Mouse (Mus musculus) midbrain, embryonic 11.5 days (tissue): ENCODE measurements at regions not wholly inside any gene's neighbourhood (a gene's known extent, or its start where the extent isn't known, plus 50 kb on each side); places are given as distances from the start of the nearest gene placed in this dataset.

ENCODE experiments used
- ATAC-seq: fragments of 200-750 bp; cut with Nextera tagmentation; 2 replicates; pipeline ENCODE4 v1.8.0; 2017; ENCODE audit warnings: moderate TSS enrichment, moderate library complexity; ENCODE audit not compliant: low FRiP score
- DNase-seq: peaks from one replicate; pipeline ENCODE4 v3.0.0; 2015; ENCODE audit warnings: low spot score; ENCODE audit errors: missing footprints
- H3K27ac ChIP-seq: fragments of 300-500 bp; sonication (generic); 2 replicates; pipeline ENCODE4 v1.5.1; 2014; ENCODE audit warnings: low read depth, low read length
- H3K27me3 ChIP-seq: fragments of 300-500 bp; sonication (generic); 2 replicates; pipeline ENCODE4 v1.6.1; 2014; ENCODE audit warnings: mild to moderate bottlenecking, low read length, moderate library complexity, mixed read lengths; ENCODE audit not compliant: control insufficient read depth, insufficient read depth
- H3K36me3 ChIP-seq: fragments of 300-500 bp; sonication (generic); 2 replicates; pipeline ENCODE4 v1.6.1; 2014; ENCODE audit warnings: mild to moderate bottlenecking, low read length, moderate library complexity, mixed read lengths; ENCODE audit not compliant: control insufficient read depth, insufficient read depth
- H3K4me1 ChIP-seq: fragments of 300-500 bp; sonication (generic); 2 replicates; pipeline ENCODE4 v1.6.1; 2014; ENCODE audit warnings: low read length; ENCODE audit not compliant: control insufficient read depth, insufficient read depth
- H3K4me2 ChIP-seq: fragments of 300-500 bp; sonication (generic); 2 replicates; pipeline ENCODE4 v1.6.1; 2014; ENCODE audit warnings: mild to moderate bottlenecking, moderate library complexity
- H3K4me3 ChIP-seq: fragments of 300-500 bp; sonication (generic); 2 replicates; pipeline ENCODE4 v1.5.1; 2014; ENCODE audit warnings: low read depth, low read length
- H3K9ac ChIP-seq: fragments of 300-500 bp; sonication (generic); 2 replicates; pipeline ENCODE4 v1.6.1; 2014; ENCODE audit warnings: low read length
- H3K9me3 ChIP-seq: fragments of 300-500 bp; sonication (generic); 2 replicates; pipeline ENCODE4 v1.6.1; 2016; ENCODE audit warnings: low read length; ENCODE audit not compliant: control insufficient read depth
- WGBS: fragments of 180-500 bp; shearing (Covaris S2); extraction: QIAGEN DNeasy Blood & Tissue Kit; methylation state at CpG from one replicate; pipeline ENCODE4 v1.1.7; 2014; 5-methylcytosine and 5-hydroxymethylcytosine counted together

DNA sequence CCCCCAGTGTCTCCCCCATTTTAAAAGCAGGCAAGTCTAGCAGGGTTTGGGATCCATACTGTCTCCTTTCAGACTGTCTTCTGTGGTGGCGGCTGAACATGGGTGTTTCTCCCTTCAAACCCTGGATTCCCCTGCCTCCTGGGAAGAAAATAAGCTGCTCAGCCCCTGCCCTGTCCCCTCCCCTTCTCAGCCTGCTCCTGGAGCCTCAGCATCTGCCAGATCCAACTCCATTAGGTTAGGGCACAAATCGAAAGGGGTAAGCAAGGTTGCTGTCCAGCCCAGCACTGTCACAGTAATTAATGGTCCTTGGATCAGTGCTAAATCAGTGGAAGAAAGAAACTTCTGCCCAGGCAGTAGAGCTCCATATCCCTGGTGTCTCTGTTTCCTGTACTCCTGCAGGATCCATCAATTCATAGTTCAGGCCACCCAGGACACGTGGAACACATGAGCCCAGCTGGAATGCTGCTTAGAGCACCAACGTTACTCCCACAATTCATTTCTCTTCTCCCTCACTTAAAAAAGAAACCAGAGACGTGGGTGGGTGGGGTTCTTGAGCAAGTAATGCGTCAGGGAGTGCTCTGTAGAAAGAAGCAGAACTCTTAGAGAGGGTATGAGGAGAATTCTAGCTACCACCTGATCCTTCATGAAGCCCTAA is 93.0 kb upstream of the Adpgk start:
- ATAC-seq (no peak), DNase-seq (no peak)
- no peak overlapping the region for H3K4me3 ChIP-seq
- H3K4me2 ChIP-seq: no peak overlapping the region
- no peaks in the 10 kb centered on the region for H3K27me3 ChIP-seq
- H3K9ac ChIP-seq: no peak overlapping the region
- no peaks in the 10 kb centered on the region for H3K36me3 ChIP-seq
- H3K4me1 ChIP-seq: no peaks in the 10 kb centered on the region
- no peak overlapping the region for H3K27ac ChIP-seq
- 77% methylated on average over 6 of the region's 6 CpGs for WGBS
- no peaks in the 10 kb centered on the region for H3K9me3 ChIP-seq

DNA sequence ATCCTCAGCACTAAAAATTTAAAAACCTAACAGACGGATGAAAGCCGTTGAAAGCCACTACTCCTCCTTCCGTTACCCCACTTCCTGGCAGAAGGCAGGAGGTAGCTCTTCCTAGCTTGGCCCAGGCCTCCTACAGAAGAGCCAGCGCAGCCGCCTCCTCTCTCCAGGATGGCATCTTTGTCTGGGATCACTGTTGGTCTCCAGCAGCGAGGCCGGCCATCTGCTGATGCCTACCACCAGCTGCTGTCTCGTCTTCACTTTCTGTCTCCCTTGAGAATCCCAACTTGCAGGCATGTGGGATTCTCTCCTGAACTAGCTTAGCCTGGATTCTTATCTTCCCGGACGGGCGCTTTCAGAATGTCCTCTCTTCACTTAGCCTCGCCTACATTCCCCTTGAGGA is 93.9 kb upstream of the Adpgk start:
- no peaks in the 10 kb centered on the region for H3K36me3 ChIP-seq
- no peak overlapping the region for H3K27ac ChIP-seq
- DNase-seq (no peak), ATAC-seq (no peak)
- no peak overlapping the region for H3K9ac ChIP-seq
- whole genome bisulfite sequencing: 86% methylated on average over 12 of the region's 12 CpGs
- H3K4me2 ChIP-seq: no peak overlapping the region
- no peaks in the 10 kb centered on the region for H3K9me3 ChIP-seq
- H3K4me3 ChIP-seq: no peak overlapping the region
- no peaks in the 10 kb centered on the region for H3K27me3 ChIP-seq
- H3K4me1 ChIP-seq: no peaks in the 10 kb centered on the region

DNA sequence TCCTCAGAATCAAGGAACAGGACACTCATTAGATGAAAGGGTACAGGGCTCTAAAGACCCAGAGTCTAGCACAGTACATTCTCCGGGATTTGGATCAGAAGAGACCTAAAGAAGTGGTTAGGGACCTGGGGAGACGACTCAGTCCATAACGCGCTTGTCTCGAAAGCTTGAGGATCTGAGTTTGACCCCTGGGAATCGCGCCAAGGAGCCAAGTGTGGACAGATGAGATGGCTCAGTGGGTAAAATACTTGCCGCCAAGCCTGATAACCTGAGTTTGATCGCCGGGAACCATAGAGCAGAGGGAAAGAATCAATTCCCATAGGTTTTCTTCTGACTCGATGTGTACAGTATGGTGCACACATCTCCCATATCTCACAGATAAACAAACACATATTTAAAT is 97.4 kb upstream of the Adpgk start:
- Histone ChIP-seq H3K4me3 (no peak overlapping the region), H3K4me1 (no peaks in the 10 kb centered on the region), H3K4me2 (no peak overlapping the region), H3K27me3 (no peaks in the 10 kb centered on the region), H3K27ac (no peak overlapping the region), H3K9me3 (no peaks in the 10 kb centered on the region), H3K9ac (no peak overlapping the region), H3K36me3 (no peaks in the 10 kb centered on the region)
- DNase-seq (no peak), ATAC-seq (no peak)
- WGBS: 92% methylated on average over 11 of the region's 11 CpGs

DNA sequence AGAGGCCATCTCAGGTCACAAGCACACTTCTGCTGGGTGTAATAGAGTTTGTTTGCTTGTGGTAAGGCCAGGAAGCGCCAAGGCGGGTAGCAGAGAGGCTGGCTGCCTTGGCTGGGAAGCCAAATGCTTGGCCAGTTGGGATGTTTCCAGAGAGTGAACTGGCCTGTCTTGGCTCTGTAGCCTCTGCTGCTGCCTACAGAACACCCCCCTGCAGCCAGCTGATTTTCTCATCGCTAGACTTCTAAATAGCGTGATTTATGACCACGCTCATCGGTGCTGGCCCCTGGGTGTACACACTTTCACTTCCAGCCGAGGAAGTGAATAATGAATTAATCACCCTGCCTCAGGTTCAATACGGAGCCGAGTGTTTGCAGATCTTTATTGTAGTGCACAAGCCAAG is 102.2 kb upstream of the Adpgk start:
- H3K9ac ChIP-seq: no peak overlapping the region
- no peaks in the 10 kb centered on the region for H3K4me1 ChIP-seq
- H3K36me3 ChIP-seq: no peaks in the 10 kb centered on the region
- no peaks in the 10 kb centered on the region for H3K27me3 ChIP-seq
- 85% methylated on average over 9 of the region's 9 CpGs for WGBS
- no peak overlapping the region for H3K4me3 ChIP-seq
- H3K9me3 ChIP-seq: no peaks in the 10 kb centered on the region
- DNase-seq (no peak), ATAC-seq (no peak)
- no peak overlapping the region for H3K4me2 ChIP-seq
- no peak overlapping the region for H3K27ac ChIP-seq

DNA sequence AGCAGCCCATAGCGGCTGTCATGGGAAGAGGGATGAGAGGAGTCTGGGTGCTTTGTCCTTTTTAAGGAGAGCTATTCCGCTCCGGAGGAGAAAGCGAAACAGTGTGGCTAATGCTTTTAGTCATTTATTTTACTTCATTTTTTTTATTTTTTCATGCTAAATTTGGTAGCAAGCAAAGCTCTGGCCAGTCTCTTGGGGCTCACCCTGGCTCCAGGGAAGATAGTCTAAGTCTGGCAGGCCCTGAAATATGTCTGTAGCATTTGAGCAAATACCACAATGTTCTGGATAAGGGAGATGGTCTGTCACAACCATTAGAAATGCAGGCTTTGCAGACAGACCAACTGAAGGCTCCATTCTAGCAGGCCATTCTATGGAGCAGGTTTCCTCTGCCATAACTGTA is 102.9 kb upstream of the Adpgk start:
- Histone ChIP-seq H3K4me2 (no peak overlapping the region), H3K4me3 (no peak overlapping the region), H3K27ac (no peak overlapping the region), H3K4me1 (no peaks in the 10 kb centered on the region), H3K36me3 (no peaks in the 10 kb centered on the region), H3K9me3 (no peaks in the 10 kb centered on the region), H3K27me3 (no peaks in the 10 kb centered on the region), H3K9ac (no peak overlapping the region)
- DNase-seq (no peak), ATAC-seq (no peak)
- WGBS: 81% methylated on average over 4 of the region's 4 CpGs

DNA sequence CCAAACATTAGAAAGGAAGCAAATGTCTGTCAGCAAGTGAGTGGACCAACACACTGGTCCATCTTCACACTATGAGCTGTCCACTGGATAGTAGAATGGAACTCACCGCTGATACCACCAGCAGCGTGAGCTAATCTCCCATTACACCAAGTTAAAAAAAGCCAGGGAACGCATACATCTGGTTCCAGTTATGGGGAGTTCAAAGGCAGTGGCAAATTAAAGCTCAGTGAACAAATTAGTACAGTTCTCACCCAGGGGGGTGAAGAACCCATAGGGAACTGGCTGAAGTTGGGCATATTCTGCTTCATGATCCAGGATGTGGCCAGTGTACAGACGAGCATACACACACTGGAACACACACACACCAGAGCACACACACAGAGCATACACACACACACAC is 105.0 kb upstream of the Adpgk start:
- no peaks in the 10 kb centered on the region for H3K27me3 ChIP-seq
- no peak for ATAC-seq
- H3K4me3 ChIP-seq: no peak overlapping the region
- no peaks in the 10 kb centered on the region for H3K36me3 ChIP-seq
- H3K4me2 ChIP-seq: no peak overlapping the region
- H3K27ac ChIP-seq: no peak overlapping the region
- no peak for DNase-seq
- H3K9ac ChIP-seq: no peak overlapping the region
- WGBS: 74% methylated on average over 4 of the region's 4 CpGs
- H3K4me1 ChIP-seq: no peaks in the 10 kb centered on the region
- H3K9me3 ChIP-seq: no peaks in the 10 kb centered on the region

DNA sequence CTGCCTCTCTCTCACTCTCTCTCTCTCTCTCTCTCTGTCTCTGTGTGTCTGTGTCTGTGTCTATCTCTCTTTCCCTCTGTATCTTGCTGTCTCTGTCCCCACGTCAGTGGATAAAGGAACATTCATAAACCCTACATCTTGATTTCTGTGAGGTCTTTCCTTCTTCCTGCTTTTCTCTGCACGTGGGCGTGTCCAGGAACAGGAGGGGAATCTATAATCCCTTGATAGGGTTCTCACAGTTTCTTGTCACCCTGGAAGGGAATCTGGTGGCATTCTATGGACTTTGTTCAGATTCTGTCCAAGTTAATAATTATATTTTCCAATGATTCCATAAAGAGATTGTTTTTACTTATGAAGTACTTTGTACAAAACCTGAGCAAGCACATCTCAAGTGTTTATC is 107.3 kb upstream of the Adpgk start:
- Histone ChIP-seq H3K4me2 (no peak overlapping the region), H3K9ac (no peak overlapping the region), H3K9me3 (no peaks in the 10 kb centered on the region), H3K4me1 (no peaks in the 10 kb centered on the region), H3K27me3 (no peaks in the 10 kb centered on the region), H3K36me3 (no peaks in the 10 kb centered on the region), H3K27ac (no peak overlapping the region), H3K4me3 (no peak overlapping the region)
- DNase-seq (no peak), ATAC-seq (no peak)
- WGBS: 66% methylated on average over 3 of the region's 3 CpGs

DNA sequence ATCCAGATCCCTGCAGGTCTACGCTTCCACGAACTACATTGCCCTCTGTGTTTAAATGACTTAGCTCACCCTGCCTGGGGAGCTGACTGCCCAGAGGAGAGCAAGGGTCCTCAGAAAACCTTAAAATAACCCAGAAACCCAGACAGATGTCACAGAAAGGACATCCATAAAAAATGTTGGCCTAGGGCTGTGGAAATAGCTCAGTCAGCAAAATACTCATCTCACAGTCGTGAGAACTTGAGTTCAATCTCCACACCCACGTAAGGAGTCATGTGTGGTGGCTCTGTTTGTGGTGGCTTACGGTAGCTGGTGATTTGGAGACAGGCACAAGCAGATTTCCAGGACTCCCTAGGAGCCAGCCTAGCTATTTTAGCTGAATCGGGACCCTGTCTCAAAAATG is 108.5 kb upstream of the Adpgk start:
- no peak overlapping the region for H3K4me2 ChIP-seq
- H3K4me3 ChIP-seq: no peak overlapping the region
- no peak overlapping the region for H3K27ac ChIP-seq
- DNase-seq (no peak), ATAC-seq (no peak)
- H3K9me3 ChIP-seq: no peaks in the 10 kb centered on the region
- H3K27me3 ChIP-seq: no peaks in the 10 kb centered on the region
- H3K36me3 ChIP-seq: no peaks in the 10 kb centered on the region
- WGBS: 84% methylated on average over 6 of the region's 6 CpGs
- no peaks in the 10 kb centered on the region for H3K4me1 ChIP-seq
- no peak overlapping the region for H3K9ac ChIP-seq

DNA sequence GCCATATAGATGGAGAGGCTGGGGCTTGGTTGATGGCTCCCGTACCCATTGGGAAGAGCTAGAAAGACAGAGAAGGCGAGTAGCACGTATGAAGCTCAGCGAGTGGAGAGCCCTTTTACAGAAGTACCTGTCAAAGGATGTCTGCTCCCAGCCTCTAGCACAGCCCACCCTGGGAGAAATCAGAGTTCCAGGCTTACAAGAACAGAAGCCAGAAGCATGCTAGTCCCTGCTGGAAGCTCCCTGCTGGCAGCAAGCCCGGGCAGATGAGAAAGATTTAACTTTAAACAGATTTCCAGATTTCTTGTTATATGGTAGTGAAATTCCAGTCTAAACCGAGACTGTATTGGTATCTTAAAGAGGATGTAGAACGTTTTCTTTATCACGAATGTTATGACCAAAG is 108.9 kb upstream of the Adpgk start:
- Histone ChIP-seq H3K9ac (no peak overlapping the region), H3K4me3 (no peak overlapping the region), H3K27me3 (no peaks in the 10 kb centered on the region), H3K27ac (no peak overlapping the region), H3K4me2 (no peak overlapping the region), H3K9me3 (no peaks in the 10 kb centered on the region), H3K36me3 (no peaks in the 10 kb centered on the region), H3K4me1 (no peaks in the 10 kb centered on the region)
- ATAC-seq: no peak
- DNase-seq: no peak
- 80% methylated on average over 8 of the region's 8 CpGs for WGBS

DNA sequence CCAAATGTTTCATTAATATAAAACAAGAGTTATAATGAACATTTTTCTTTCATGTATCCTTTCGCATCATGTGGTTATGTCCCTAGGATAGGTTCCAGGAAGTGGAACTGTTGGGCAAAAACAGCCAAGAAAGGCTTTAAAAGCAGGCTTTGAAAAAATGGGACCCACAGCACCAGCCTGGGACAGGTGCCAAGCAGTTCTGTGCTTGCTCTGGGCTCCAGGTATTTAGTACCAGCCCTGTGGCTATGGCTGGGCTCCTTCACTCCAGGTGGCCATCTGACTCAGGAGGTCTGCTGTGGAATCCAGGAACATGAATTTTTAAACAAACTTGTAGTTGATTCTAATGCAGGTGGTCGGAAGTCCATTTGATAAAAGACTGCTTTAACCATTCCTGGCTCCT is 119.8 kb upstream of the Adpgk start:
- no peaks in the 10 kb centered on the region for H3K27me3 ChIP-seq
- no peak for DNase-seq
- ATAC-seq: no peak
- H3K4me2 ChIP-seq: no peak overlapping the region
- H3K9me3 ChIP-seq: peaks cover 3% of the 10 kb centered on the region; the same call in 1 of the 2 replicates
- H3K9ac ChIP-seq: no peak overlapping the region
- H3K4me3 ChIP-seq: no peak overlapping the region
- H3K27ac ChIP-seq: no peak overlapping the region
- H3K36me3 ChIP-seq: no peaks in the 10 kb centered on the region
- H3K4me1 ChIP-seq: no peaks in the 10 kb centered on the region
- 91% methylated on average over 2 of the region's 2 CpGs for WGBS
